Mouse (Mus musculus) kidney, adult 2 months (tissue): Measurements from ENCODE around the gene Gm11549.
A peak's percentile ranks its signal among the peaks of the same experiment; 100 is the strongest.

Experiments used
- CTCF ChIP-seq: fragments of 200-500 bp; conservative IDR thresholded peaks from 2 replicates; pipeline ENCODE4 v1.5.1; 2011; ENCODE audit warnings: low read depth, mild to moderate bottlenecking, control low read depth, low read length, moderate library complexity, mixed read lengths; ENCODE audit not compliant: insufficient read depth, insufficient read length
- POLR2A ChIP-seq: fragments of 200-500 bp; IDR thresholded peaks from one replicate; pipeline ENCODE4 v1.6.1; 2011; ENCODE audit warnings: low read depth, low read length, control low read depth

- peak; percentile 88 for TF ChIP-seq POLR2A
- peak; percentile 49 for TF ChIP-seq CTCF
These were observed 46.0 kb downstream of the Gm11549 start, which contains the start of the genes Anxa5 and 1810062G17Rik for GRCm38 (mm10) chr3:36475532-36476087.
